Mouse (Mus musculus) macrophage (primary cell): ENCODE results near the gene Crnkl1. TPM values are rescaled to one million over a fixed set of nuclear protein-coding genes. Genes with fewer than 3 reads are reported as not detected.

ENCODE experiments used
- H3K27ac ChIP-seq: fragments of 350-480 bp; formaldehyde crosslinking; 2 replicates; pipeline ENCODE4 v1.9.0; 2021
- H3K36me3 ChIP-seq: fragments of 350-480 bp; formaldehyde crosslinking; 2 replicates; pipeline ENCODE4 v1.9.0; 2021; ENCODE audit errors: inconsistent target
- H3K4me3 ChIP-seq: fragments of 350-480 bp; formaldehyde crosslinking; 2 replicates; pipeline ENCODE4 v1.9.0; 2021; ENCODE audit errors: inconsistent target
- H3K79me2 ChIP-seq: fragments of 350-480 bp; formaldehyde crosslinking; 2 replicates; pipeline ENCODE4 v1.9.0; 2021; ENCODE audit errors: inconsistent target
- WGBS: methylation state at CpG from one replicate; pipeline ENCODE4 v1.1.7; 2026; ENCODE audit warnings: inconsistent platforms; ENCODE audit not compliant: missing documents; 5-methylcytosine and 5-hydroxymethylcytosine counted together
- polyA plus RNA-seq: library from polyadenylated mRNA; stranded (reverse); fragments of 250-400 nt; gene quantifications from 3 replicates; pipeline ENCODE4 v1.2.4, GENCODE M21; 2018; ENCODE audit warnings: inconsistent platforms

The Crnkl1 gene
- polyA plus RNA-seq, 1 experiment from 2014 or later: 21.5 TPM

DNA sequence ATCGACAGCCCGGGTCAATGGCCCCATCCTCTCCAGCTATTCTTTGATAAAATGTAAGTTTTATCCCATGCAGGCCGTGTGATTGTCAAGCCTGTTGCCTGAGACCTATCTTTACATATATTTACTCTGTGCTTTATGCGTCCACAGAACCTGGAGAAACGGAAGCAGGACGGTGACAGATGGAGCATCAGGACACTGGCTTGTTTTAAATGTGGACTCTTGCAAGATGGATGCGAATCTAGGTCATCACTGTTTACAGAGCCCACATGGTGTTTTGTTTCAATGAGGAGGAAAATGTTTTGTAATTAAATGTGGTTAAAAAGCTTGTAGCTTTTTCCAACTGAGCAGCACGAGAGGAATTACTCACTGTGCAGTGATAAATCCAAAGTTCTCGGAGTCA is 36.7 kb downstream of the Crnkl1 start:
- no peak overlapping the region for H3K27ac ChIP-seq
- no peaks in the 10 kb centered on the region for H3K36me3 ChIP-seq
- H3K4me3 ChIP-seq: no peak overlapping the region
- H3K79me2 ChIP-seq: no peaks in the 10 kb centered on the region
- WGBS: 89% methylated on average over 9 of the region's 9 CpGs

GRCm38 (mm10) chr2:145893756-145894155 is 41.1 kb downstream of the Crnkl1 start:
- Histone ChIP-seq H3K27ac (no peak overlapping the region), H3K4me3 (no peak overlapping the region), H3K79me2 (no peaks in the 10 kb centered on the region), H3K36me3 (no peaks in the 10 kb centered on the region)
- WGBS: 89% methylated on average over 6 of the region's 6 CpGs

GRCm38 (mm10) chr2:145890571-145890970 is 44.2 kb downstream of the Crnkl1 start:
- Histone ChIP-seq H3K36me3 (peaks cover 13% of the 10 kb centered on the region), H3K27ac (peak overlapping the region; percentile 99), H3K4me3 (no peak overlapping the region), H3K79me2 (peaks cover 11% of the 10 kb centered on the region; the same call in 1 of the 2 replicates)
- 60% methylated on average over 2 of the region's 2 CpGs for WGBS

DNA sequence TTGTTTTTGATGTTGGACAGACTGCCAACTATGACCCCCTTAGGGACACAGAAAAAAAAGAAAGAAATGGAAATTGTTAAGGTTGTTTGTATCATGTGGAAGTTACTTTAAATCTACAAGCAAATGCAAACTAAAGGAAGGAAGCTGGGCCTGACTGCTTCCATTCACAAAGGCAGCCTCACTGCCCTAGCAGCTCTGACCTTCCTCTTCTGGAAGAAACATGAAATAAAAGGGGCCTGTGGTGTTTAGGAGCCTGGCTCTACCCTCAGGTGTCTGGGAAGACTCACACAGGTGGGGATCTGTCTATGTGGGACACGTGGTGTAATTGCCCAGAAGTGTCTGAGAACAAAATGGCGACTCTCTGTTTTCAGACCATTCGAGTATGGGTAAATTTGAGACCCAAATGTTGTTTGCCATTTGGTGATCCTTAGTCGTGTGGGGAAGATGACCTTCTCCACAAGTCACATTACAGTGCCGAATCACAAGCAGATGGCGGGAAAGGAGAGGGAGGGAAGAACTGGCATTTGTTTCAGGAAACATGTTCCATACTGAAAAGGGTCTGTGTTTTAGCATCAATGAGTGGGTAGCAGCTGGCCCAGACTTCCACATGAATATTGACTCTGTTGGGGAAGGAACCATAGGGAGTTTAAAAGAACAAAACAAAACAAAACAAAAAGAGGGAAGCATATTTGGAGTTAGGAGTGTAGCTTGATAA is 45.9 kb downstream of the Crnkl1 start:
- H3K27ac ChIP-seq: peak overlapping the region; percentile 99
- H3K36me3 ChIP-seq: peaks cover 19% of the 10 kb centered on the region
- peaks cover 17% of the 10 kb centered on the region; the same call in 1 of the 2 replicates for H3K79me2 ChIP-seq
- WGBS: 58% methylated on average over 6 of the region's 6 CpGs
- H3K4me3 ChIP-seq: no peak overlapping the region

DNA sequence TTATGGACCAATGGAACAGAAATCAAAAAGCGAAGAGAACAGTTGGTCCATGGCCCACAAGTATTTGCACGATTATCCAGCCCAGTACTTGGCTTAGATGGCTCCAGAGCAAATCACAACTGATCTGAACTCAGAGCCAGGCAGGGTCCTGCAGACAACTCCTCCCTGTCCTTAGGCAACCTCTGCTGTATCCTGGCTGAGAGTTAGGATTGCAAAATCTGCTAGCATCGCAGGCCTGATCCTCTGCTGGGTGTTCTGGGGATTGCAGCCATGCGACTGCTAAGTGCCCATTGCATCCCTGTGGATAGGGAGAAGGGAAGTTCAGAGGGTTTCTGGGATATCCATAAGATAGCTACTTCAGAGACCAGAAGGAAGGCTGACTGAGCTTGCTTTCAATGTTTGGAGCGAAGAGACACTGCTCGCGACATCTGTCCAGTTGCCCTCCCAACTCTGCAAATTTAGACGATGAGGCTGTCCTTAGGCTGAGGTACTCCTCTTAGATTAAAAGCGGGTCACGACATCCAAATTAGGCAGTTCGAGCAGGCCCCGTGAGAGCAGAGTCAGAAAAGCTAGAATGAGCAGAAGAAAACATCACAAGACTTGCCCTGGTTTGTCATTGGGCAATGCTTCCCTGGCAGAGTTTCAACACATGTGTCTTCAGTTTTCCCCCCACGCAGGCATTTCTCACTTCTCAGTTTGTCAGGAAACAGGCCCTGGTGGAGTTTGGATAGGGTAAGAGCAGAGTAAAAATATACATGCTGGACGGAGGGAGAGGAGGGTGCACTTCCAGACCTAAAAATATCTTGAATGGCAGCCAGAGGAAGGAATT is 46.7 kb downstream of the Crnkl1 start:
- peaks cover 24% of the 10 kb centered on the region for H3K79me2 ChIP-seq
- H3K27ac ChIP-seq: peak overlapping the region; percentile 99
- no peak overlapping the region for H3K4me3 ChIP-seq
- 16% methylated on average over 14 of the region's 14 CpGs for WGBS
- peaks cover 23% of the 10 kb centered on the region for H3K36me3 ChIP-seq

GRCm38 (mm10) chr2:145884913-145885785 is 49.7 kb downstream of the Crnkl1 start:
- H3K36me3 ChIP-seq: peaks cover 32% of the 10 kb centered on the region
- no peak overlapping the region for H3K4me3 ChIP-seq
- peaks cover 53% of the 10 kb centered on the region for H3K79me2 ChIP-seq
- 66% methylated on average over 14 of the region's 14 CpGs for WGBS
- H3K27ac ChIP-seq: peak overlapping the region; percentile 99

DNA sequence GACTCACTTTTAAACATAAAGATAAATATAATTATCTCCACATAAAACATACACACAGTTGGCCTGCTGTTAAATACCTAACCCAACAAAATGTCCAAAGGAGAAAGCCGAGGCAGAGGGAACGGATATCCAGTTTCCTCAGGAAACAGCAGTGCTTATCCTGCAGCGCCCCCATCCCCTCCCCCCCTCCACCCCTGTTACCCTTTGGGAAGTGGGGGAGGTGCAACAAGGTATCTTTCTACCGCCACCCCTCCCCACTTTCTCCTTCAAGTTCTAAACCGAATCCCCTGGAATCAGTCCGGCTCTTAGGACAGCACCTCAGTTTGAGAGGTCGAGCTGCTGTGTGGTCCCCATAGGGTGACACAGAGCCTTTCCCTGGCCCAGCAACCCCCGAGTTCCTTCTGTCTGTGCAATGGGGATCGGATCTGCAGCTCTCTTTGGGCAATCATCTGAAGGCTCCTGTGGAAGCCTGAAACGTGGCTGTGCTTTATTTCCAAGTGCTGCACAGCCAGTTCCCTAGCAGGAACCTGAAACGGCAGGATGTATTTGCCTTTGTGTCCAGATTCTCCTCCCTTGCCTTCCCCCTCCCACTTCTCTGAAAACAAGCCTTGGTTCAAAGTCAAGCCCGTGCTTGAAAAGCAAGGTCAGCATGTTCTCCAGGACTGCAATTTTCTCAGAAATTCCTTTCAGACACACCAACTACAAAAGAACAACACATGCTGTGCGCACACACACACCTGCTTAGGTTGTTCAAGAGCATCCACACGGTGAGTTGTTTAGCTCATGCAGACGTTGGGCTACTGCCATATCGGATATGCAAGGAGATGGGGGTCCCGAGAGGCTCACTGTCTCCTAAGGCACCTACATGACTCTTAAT is 50.5 kb downstream of the Crnkl1 start:
- Histone ChIP-seq H3K79me2 (peaks cover 59% of the 10 kb centered on the region), H3K36me3 (peaks cover 40% of the 10 kb centered on the region), H3K4me3 (no peak overlapping the region), H3K27ac (peak overlapping the region; percentile 99)
- 45% methylated on average over 17 of the region's 17 CpGs for WGBS

DNA sequence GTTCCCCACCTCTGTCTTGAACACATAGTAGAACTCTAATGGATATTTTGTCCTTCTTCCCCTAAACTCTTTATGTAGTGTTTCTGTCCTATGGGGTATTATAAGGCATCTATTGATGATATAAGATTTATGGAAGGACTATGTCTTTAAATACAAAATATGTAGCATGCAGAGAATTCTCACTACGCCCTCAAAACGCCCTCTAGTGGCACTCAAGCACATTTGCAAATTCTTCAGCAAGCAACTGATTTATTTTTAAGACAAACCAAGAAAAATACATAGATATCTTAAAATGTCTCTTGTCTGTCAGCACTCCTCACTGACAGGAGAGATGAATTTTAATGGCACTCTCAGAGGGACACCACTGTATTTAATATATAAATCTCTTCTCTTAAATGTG is 52.4 kb downstream of the Crnkl1 start:
- Histone ChIP-seq H3K4me3 (no peak overlapping the region), H3K79me2 (peaks cover 78% of the 10 kb centered on the region), H3K36me3 (peaks cover 59% of the 10 kb centered on the region), H3K27ac (peak overlapping the region; percentile 99)
- WGBS: 11% methylated on average over 2 of the region's 2 CpGs

- no peak overlapping the region for H3K4me3 ChIP-seq
- H3K79me2 ChIP-seq: peaks cover 83% of the 10 kb centered on the region
- H3K27ac ChIP-seq: peak overlapping the region; percentile 63
- H3K36me3 ChIP-seq: peaks cover 61% of the 10 kb centered on the region
- WGBS: 100% methylated on average over 4 of the region's 5 CpGs
Measured at GRCm38 (mm10) chr2:145881932-145882331, 52.9 kb downstream of the Crnkl1 start.

DNA sequence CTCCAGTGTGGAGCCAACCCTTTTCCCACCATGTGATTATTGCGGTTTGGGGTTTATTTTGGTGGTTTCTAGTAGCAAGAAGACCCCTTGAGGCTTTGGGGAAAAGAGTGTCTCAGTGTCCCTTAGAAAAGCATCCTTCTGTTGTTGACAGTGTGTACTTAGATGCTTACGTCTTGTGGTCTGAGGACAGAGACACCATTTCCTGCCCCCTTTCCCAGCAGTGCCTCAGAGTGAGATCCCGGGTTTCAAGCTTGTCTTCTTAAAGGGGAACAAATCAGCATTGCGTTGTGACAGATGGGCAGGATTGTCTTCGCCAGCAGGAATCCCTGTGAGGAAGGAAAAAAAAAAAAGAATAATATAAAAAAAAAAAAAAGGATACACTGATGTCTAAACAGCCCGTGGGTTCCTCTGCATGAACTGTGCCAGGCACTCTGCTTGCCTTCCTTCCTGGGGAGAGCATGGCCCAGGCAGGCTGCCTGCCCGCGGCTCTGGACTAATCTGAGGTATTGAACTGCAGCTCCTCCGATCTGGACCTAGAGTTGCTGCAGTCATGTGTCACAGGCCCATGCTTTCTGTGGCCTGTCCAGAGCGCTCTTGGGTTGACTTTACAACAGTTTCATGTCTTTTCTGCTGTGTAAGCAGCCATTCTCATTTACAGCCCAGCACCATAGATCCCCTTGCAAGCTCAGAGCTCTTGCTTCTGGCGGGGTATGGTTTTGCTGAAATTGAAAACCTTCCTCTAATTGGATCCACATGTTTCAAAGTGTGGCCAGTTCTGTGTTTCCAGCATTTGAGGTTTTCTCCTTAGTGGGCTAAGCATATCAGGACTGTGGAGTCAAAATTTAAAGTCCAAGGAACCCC is 53.7 kb downstream of the Crnkl1 start:
- Histone ChIP-seq H3K79me2 (peaks cover 86% of the 10 kb centered on the region), H3K4me3 (no peak overlapping the region), H3K27ac (peak overlapping the region; percentile 63), H3K36me3 (peaks cover 64% of the 10 kb centered on the region)
- 66% methylated on average over 11 of the region's 11 CpGs for WGBS

DNA sequence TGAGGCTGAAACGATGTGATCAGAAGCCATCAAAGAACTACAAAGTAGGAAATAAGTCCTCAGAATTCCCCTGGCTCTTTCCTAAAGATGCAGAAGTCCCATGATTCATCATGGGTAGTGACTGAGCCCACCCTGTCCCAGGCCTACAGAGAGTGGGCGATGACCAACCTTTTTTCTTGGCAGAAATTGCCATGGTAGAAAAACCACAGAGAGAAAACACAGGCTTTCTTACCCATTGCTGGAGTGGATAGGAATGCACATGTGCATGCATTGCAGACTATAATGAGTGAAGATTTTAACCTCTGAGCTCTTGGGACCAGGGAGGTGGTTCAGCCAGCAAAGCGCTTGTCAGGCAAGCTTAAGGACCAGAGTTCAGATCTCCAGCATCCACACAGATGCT is 57.6 kb downstream of the Crnkl1 start:
- H3K27ac ChIP-seq: no peak overlapping the region
- peaks cover 97% of the 10 kb centered on the region for H3K79me2 ChIP-seq
- 93% methylated on average over 3 of the region's 3 CpGs for WGBS
- H3K36me3 ChIP-seq: peaks cover 61% of the 10 kb centered on the region
- H3K4me3 ChIP-seq: no peak overlapping the region

- peaks cover 54% of the 10 kb centered on the region for H3K36me3 ChIP-seq
- WGBS: 78% methylated on average over 3 of the region's 3 CpGs
- H3K27ac ChIP-seq: no peak overlapping the region
- no peak overlapping the region for H3K4me3 ChIP-seq
- H3K79me2 ChIP-seq: peaks cover 98% of the 10 kb centered on the region
Measured at GRCm38 (mm10) chr2:145874879-145875482, 59.8 kb downstream of the Crnkl1 start.

GRCm38 (mm10) chr2:145873953-145874352 is 60.9 kb downstream of the Crnkl1 start:
- Histone ChIP-seq H3K79me2 (peaks cover 100% of the 10 kb centered on the region), H3K27ac (no peak overlapping the region), H3K4me3 (no peak overlapping the region), H3K36me3 (peaks cover 48% of the 10 kb centered on the region)
- 100% methylated on average over 1 of the region's 1 CpGs for WGBS
